Mouse (Mus musculus) kidney, postnatal 10 days (tissue): ENCODE measurements around the gene Slco3a1.
A peak's percentile ranks its signal among the peaks of the same experiment; 100 is the strongest.
"Not testable (repeated sequence)": the region's sequence is repeated elsewhere in the genome, so short reads cannot be mapped to it uniquely, and the experiment has no call there.

Source experiments
- DNase-seq: peaks from one replicate; pipeline ENCODE4 v3.0.0; 2021; ENCODE audit warnings: mixed read lengths

Slco3a1 gene

GRCm38 (mm10) chr7:74423928-74424850, 130.4 kb downstream of the Slco3a1 start:
- DNase-seq, result peak; percentile 58

DNA sequence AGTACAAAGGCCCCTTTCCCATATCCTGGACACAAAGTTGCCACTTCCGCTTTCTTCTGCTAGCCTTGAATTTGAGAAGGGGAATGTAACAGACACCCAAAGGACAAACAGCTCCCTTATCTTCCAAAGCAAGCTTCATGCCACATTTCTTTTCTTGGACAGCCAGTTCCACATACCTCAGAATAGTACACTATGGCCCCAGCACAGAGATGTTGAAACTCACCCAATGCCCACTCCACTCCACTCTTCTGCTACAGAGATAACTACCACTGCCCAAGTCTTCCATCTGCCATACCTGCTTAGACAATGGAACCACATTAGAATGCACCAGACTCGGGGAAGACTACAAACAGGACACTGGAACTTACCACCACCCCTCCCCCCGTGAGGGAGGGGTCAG, 131.3 kb downstream of the Slco3a1 start:
- DNase-seq, result no peak

DNA sequence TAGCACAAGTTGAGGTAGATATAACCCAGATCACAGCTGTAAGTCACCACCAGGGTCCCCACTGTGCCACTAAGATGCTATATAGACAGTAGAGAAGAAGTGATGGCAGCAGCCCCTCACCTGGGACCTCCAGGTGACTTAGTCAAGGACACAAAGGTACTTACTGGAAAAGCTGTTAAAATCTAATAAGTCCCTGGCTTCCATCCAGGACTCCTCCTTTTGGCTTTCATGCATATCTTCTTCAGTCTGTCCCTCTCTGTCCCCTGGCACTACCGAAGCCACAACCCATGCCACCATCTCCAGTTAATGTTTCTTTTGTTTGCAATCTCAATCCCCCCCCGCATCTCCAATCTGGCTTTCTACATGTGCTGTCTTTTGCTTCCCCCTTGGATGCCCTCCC, 131.8 kb downstream of the Slco3a1 start:
- DNase-seq, result no peak

GRCm38 (mm10) chr7:74422002-74422401, 132.6 kb downstream of the Slco3a1 start:
- DNase-seq, result no peak

DNA sequence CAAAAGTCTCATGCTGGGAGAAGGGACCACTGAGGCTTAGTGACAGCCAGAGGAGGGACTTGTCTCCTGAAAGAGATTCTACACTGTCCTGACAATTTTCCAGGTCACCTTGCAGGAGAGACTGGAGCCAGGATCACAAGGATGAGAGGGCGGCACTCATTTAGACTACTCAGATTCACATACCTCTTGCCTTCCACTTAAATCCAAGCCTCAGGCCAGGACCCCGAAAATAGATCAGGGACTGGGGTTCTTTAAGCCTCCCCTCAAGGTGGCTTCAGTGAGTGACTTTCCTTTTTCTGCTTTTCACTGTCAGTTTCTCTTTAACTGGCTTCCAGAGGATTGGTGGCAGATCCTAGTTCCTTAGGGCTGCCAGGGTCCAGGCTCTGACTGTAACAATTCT, 133.0 kb downstream of the Slco3a1 start:
- DNase-seq, result no peak

GRCm38 (mm10) chr7:74419706-74420105, 134.9 kb downstream of the Slco3a1 start:
- DNase-seq, result no peak

GRCm38 (mm10) chr7:74417009-74417408, 137.6 kb downstream of the Slco3a1 start:
- no peak for DNase-seq

GRCm38 (mm10) chr7:74415241-74415640, 139.3 kb downstream of the Slco3a1 start:
- no peak for DNase-seq

DNA sequence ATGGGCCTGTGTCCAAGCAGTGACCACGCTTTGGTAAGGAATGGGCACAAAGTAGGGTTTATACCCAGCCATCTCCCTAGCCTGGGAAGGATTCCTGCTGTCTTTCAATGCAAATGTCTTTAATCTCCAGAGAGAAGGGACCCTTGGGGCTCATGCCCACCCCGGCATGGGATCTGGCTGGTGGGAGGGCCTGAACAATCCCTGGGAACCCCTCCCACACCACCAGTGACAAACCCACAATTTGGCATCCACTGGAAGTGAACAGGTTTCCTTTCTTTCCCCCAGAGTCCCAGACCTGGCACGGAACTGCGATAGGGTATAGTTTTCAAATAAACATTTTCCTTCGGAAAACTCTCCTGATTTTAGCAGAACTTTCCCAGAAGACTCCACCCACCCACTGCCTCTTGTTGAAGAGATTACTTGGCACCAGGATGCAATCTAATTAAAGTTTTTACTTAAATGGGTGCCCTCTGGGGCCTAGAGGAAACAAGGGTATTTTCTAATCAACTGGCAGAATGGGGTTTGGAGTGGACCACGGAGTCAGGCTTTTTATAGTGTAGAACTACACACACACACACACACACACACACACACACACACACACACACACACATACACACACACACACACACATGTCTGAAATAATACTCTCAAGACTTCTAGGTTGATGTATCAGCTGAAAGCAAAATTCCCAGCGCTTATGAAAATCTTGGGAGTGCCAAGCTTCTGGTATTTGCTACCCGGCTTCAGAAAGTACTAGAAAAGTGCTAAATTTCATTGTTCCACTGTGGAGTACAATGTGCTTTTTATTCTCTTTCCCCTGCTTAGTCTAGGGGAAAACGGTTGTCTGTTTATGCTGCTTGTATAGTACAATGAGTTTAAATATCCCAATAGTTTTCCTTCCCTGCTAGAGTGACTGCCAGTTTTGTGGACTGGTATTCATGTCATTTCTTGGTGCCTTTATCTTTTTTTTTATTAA, 140.6 kb downstream of the Slco3a1 start:
- no peak for DNase-seq

GRCm38 (mm10) chr7:74408601-74409323, 145.8 kb downstream of the Slco3a1 start:
- DNase-seq, result peak; percentile 45

GRCm38 (mm10) chr7:74407851-74408250, 146.7 kb downstream of the Slco3a1 start:
- not testable (repeated sequence) for DNase-seq

- DNase-seq, result peak; percentile 26
These were observed 154.9 kb downstream of the Slco3a1 start for GRCm38 (mm10) chr7:74399729-74400128.

DNA sequence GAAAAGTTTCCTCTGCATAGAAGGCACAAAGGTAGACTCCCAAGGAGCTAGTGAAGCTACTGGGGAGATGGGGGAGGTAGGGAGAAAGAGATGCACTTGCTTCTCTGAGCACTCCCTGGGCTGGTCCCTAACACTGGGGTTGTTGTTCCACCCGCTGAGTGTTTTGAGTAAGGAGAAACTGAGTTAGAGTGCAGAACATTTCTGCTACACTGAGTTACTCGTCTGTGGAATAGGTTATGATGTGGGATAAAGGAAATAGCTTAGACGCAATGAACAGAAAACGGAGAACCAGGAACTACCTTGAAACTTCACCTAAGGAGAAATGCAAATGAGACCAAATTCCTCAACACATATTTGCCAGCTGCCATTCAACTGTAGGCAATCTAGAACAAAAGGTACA, 155.4 kb downstream of the Slco3a1 start:
- DNase-seq, result no peak

DNA sequence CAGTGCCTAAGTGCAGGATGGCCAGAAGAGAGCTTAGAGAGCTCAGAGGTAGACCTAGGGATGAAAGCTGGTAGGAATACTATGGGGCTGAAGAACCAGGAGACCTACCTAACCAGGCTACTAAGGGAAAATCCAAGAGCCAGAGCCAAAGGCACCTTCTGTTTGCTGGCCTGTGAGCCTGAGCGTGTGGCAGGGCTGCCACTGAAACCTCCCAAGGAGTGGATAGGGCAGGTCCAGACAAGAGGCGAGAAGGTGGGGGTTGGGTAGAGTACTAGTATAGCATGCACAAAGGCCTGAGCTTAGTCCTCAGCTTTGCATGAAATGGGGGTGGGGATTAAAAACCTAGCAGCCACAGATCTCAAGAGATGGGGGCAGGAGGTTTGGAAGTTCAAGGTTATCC, 156.3 kb downstream of the Slco3a1 start:
- no peak for DNase-seq

GRCm38 (mm10) chr7:74391451-74391873, 163.1 kb downstream of the Slco3a1 start:
- no peak for DNase-seq

- DNase-seq, result no peak
These were observed 165.0 kb downstream of the Slco3a1 start for GRCm38 (mm10) chr7:74389570-74389969.

DNA sequence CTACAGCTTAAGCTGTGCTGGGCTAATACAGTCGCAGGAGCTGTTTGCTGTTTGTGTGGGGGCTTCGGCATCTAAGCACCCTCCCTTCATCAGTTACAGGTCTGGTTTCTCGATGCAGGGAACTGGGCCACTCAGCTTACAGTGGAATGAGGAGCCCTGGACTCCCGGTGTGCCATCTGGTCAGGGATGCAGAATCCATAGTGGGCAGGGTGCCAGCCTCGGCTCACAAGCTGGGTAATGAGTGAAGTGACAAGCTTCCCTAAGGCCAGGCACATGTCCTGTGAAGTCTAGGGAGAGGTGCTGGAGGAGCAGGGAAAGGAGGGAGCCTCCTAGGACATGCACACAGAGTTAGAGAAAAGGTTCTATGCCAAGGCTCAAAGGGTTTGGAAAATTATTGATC, 168.3 kb downstream of the Slco3a1 start:
- peak; percentile 58 for DNase-seq

DNA sequence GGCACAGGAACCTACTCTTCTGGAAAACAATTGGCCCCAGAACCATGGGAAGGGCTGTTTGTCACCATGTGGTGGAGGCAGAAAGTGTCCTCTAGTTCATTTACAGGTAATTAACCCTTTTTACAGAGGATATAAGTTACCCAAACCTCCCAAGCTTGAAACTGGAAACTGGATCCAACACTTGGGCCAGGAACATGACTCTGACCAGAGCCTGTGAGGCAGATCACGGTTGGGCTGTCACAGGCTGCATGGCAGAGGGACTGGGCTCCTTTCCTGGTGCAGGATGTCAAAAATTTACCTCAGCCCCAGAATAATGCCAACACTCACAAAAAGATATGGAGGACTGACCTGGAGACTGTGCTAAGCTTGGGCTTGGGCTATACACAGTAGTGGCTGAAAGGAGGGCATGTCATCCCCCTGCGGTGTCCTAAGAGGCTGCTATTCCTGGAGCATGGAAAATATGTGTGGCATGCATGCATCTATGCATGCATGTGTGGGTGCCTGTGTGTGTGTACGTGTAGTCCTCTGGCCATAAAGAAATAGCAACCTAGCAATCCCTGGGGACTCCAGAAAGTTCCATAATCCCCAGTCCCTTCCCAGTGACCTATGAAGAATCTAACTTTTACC, 171.4 kb downstream of the Slco3a1 start:
- no peak for DNase-seq

DNA sequence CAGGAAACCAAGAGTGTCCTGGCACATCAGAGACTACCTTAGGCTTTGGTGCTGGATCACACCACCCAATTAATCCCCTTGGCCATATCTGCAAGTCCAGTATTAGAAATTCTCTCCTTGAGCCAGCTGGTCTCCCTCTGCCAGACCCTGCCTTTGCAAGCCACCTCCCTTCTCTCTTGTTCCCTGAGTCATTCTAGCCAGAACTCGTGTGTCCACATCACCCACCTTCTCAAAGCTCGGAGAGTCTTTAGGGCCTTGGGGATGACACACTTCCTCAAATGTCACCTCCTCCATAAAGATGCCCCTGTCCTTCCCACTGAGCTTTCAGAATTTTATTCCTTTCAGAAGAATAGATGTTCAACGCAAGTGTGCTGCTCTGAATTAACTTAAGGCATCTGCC, 172.3 kb downstream of the Slco3a1 start:
- no peak for DNase-seq

DNA sequence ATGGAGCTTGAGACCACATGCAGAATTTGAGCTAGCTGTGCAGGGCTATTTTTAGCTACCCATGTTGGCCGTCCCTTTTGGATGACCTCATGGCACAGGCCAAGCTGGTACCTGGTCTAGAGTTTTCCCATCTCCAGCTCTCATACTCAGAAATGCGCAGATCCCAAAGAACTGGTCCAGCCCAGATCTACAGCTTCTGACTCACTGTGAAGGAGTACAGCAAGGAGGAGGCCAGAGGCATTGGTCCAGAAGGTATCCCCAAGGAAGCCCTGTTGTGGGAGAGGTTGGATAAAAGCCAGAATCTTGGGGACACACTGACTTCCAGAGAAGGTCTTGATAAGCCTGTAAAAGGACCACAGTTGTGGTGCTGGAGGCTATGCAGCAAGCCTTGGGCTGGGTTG, 172.7 kb downstream of the Slco3a1 start:
- no peak for DNase-seq

GRCm38 (mm10) chr7:74381051-74381450, 173.5 kb downstream of the Slco3a1 start:
- no peak for DNase-seq

- no peak for DNase-seq
These were observed 176.7 kb downstream of the Slco3a1 start for GRCm38 (mm10) chr7:74377909-74378308.
